Mouse (Mus musculus) CD4-positive, CD25-positive, alpha-beta regulatory T cell, adult 2 months (primary cell): Measurements from ENCODE around the gene Dnajc11.
A peak's percentile ranks its signal among the peaks of the same experiment; 100 is the strongest.

ENCODE experiments used
- DNase-seq: peaks from one replicate; pipeline ENCODE4 v3.0.0-alpha.2; 2012; ENCODE audit warnings: low read depth, low spot score

Gene Dnajc11

DNA sequence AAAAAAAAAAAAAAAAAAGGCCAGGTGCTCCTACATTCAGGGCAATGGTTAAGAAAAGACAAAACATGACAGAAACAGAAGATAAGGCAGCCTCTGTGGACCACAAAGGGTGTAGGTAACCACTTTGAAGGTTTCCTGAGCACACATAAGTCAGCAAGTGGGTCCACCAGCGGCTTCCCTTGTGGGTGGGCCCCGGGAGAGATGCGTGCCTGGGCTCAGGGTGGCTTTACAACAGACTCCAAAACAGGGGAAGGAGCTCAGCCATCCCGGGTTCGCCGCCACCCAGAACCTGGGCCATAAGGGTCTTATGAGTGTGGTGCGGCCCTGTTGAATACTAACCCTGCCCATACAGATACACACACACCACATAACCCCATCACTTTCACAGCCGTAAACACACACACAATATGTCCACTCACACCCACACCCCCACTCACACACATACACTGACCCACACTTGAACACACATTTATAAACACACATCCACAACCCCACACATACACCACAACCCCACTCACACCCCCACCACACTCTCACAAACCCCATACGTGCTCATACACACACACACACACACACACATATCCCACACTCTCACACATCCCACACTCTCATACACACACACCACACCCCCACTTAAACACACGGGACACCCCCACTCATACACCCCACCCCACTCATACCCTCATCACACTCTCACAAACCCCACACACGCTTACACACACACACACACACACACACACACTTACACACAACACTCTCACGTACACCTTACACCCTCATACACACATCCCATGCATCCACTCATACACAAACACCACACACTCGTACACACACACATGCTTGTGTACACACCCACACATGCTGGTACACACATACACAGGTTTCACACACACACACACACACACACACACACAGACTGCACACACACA is 651 bp upstream of the Dnajc11 start:
- peak; percentile 22 for DNase-seq

DNA sequence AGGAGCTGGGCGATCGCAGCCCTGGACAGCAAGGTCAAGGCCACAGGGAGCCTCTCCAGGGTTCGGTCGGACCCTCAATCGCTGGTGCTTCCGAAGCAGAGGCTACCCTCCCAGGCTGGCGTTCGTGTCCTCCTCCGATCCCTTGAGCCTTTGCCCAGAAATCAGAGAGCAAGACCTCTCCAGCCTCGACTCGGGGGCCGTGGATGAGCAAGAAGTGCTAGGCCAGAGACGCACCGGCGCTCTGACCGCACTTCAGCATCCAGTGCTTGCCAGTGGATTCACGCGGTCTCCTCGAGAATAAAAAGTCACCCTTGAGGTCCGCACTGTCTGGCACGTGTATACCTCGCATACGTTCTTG is 703 bp downstream of the Dnajc11 start:
- DNase-seq: peak; percentile 18

DNA sequence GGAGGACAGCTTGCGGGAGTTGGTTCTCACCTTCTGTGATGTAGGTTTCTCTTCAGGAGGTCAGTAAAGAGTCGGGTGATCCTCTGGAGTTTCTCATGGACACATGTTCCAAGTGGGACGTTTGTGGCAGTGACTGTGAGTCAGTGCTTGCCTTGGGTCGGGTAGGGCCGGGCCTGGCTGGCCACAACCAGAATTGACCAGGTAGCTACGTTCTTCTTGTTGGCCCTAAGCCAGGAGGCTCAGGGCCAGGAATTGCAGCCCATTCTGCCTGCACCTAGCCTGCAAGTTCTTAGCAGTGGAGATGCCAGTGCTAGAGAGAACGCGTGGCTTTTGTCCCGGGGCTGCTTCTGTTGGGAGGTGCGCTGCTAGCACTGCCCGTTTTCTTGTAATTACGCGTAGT is 4.0 kb downstream of the Dnajc11 start:
- DNase-seq: no peak

DNA sequence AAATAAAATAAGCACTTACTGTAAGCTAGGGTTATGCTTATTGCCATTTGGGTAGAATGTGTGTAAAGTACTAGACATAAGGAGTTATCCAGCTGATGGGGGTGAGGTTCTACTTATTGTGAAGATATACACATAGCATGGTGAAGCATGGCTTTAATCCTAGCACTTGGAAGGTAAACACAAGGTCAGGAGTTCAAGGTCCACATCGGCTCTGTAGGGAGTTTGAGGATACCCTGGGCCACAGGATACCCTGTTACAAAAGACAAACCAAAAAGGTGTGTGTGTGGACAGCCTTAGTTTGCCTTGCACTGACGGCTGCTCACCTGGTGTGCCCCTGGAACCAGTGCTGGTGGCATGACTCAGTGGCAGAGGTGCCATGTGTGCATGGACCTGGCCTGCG is 4.6 kb downstream of the Dnajc11 start:
- DNase-seq: no peak

DNA sequence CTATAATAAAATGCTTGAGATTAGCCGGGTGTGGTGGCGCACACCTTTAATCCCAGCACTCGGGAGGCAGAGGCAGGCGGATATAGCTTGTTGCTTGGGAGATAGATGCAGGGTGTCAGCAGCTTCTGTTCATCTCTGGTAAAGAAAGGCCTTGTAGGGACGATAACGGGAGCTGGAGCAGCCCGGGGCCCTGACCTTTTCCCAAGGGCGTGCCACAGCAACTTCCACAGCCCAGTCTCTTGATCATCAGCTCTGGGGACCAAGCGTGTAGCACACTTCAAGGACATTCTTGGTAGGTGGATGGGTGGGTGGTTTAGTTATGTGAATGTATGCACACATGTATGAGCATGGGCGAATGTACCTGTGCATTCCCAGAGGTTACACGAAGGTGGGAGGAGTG is 12.7 kb downstream of the Dnajc11 start:
- DNase-seq: no peak

DNA sequence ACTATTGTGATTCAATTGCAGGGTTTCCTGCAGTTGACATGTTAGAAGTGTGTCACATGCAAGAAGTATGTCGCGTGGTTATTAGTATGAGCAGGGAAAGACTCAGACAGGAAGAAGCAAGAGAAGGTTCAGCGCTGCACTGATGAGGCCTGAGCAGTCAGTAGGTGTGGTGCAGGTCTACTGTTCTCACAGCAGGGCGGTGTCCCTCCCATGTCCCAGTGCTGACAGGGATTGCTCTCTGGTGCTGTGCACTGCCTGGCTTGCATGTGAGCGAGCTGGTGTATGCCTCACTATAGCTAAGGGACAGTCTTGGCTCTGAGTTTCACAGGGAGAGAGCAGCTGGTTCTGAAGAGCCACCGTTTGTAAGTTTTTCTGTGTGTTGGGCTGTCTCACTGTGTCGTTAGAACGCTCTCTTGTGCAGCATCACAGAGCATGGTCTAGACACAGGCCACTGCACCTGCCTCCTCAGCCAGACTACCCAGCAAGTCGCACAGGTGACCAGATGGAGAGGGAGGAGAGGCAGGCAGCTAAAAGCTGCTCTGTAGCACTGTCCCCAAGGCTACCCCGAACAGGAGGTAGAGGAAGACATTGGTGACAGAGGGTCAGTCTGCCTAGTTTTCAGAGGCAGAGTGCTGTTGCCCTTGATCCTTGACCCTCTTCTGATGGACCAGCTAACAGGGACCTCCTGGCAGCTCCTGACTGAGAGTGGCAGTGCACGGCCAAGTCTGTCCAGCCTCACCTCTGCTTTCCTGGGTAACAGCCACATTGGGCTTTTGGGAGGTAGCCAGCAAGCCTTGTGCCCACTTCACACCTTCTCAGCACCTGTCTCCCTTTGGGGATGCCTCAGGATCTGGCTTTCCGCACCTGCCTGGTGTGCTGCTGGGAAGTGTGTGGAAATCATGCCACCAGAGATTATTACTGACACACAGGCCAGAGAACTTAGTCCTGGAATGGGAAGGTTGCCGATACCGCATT is 15.3 kb downstream of the Dnajc11 start:
- no peak for DNase-seq

DNA sequence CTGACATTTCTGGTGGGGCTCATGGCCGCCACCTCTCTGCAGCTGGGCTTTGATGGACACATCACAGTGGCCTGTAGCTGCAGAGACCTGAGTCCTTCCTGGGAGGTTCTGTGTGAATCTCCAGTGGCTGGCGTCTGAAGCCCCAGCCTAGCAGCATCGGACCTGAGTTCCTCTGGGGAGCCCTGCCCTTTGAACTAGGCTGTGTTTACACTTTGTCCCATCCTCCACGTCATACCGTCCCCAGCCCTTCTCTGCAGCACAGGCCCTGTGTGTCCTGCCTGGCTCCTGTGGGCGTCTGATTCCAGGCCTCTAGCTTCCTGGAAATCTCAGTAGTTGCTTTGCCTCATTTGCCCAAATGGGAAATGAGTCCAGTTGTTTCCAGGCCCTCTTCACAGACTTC is 19.7 kb downstream of the Dnajc11 start:
- DNase-seq: no peak

DNA sequence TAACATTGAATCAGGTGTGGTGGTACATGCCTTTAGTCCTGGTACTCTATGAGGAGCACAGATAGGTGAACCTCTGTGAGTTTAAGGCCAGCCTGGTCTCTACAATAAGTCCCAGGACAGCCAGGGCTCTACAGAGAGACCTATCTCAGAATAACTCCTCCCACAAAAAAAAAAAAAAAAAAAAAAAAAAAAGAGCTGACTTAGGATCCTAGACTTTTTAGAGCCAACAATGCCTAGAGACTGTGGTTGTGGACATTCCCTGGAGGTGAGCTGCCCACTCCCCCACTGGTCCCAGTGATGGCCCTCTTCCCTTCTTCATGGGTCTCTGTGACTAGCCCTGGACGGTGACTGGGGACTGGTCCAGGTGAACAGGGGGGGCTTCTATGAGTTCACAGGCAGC is 22.3 kb downstream of the Dnajc11 start:
- no peak for DNase-seq

DNA sequence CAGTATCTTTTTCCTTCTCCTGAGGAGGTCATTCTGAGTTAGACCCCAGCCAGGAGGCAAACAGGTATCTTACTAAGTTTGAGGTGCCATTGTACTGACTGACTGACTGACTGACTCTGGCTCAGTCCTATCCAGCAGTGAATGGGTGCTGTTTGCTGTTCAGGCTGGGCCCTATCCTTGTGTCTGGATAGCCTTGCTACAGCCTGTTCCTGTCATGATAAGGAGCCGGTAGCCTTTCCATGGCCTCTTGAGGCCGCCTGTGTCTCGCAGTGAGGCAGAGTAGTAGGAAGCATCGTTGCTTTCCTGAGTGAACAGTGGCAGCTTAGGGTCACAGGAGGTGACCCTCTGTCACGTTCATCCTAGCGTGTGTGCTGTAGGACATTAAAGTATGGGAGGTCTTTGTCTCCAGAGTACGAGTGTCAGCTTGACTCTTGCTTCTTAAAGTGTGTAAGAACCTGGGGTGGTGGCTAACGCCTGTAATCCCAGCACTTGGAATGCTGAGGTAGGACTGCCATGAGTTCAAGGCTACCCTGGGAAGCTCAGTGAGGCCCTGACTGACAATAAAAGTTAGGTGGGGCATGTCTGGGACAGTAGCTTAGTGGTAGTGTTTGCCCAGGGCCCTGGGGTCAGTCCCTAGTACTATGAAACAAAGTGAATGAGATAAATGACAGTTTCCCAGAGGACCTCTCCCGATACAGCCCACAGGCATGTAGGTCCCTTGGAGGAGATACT is 24.3 kb downstream of the Dnajc11 start:
- DNase-seq: no peak

DNA sequence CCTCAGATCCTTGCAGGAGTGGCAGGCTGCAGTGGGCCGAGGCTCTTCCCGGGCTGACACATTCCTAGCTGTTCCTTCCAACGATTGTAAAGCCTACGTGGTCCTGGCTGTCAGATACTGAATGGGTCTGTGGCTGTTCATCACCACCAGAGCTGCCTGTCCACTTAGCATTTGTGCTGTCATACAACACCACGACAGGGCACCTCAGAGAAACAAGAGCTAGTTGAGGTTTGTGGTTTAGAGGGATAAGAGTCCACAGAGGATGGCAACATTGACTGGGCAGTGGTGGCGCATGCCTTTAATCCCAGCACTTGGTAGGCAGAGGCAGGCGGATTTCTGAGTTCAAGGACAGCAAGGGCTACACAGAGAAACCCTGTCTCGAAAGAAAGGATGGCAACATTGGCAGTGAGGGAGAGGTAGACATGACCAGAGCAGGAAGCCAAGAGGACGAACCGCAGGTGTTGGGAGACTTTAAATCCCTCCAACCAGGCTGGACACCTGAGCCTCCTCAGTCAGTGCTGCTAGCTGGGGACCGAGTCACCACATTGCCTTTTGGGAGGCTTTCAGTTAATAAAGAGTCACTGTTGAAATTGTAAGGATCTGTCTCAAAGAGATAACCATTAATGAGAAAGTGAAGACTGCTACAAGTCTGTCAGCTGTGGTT is 26.5 kb downstream of the Dnajc11 start:
- DNase-seq: no peak

DNA sequence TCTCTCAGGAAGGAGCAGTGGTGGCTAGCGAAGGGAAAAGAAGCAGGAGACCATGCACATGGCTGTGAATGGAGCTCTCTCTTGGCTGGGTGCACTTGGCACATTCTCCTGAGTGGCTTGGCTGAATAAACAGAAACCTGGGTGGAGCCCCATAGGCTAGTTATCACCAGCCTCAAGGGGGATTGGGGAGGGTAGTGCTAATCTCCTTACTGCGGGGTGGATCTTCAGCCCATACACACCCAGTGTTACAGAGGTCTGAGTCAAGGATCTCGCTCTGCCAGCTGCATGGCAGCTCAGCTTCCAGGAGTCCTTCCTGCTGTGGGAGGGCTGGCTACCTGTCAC is 27.0 kb downstream of the Dnajc11 start:
- no peak for DNase-seq

DNA sequence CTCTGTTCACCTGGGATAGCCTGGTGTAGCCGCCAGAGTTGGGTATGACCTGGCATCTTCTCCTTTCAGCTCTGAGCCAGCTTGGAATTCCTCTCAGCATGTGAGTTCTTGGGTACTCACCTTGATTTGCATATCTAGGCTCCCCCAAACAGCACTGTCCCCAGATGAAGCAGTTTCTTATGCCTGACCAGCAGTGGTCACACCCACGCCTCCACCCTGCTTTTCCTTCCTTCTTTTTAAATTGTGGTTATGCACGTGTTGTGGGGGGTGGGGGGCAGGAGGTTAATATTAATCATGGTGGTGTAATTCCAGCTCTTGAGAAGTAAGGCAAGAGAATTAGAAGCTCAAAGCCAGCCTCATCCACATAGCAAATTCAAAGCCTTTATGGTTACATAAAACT is 29.3 kb downstream of the Dnajc11 start:
- DNase-seq: no peak

DNA sequence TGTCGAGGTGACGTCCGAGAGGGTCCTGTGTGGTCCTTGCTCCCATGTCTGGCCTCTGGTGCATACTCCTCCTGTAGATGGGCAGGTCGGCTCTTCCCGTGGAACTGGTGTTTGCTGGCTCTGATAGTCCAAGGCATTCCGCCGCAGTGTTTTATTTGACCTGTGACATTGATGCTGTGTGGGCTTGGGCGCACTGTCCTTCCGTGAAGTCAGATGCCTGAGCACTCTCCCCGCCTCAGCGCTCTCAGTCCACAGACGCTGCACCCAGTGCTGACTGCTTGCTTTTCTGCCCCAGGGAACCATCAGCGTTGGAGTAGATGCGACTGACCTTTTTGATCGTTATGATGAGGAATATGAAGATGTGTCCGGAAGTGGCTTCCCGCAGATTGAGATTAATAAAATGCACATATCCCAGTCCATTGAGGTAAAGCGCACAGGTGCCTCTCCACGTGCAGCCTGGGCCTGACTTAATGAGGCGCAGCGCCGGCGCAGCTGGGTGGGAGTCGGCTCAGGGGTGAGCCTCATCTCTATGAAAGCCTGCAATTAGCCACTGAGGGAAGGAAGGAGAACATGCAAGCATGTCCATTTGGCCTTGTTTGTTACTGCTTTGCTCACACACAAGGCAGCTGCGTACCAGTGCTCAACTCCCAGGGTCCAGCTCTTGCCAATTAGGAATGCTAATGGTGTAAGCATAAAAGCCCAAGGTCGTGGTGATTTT is 34.9 kb downstream of the Dnajc11 start:
- no peak for DNase-seq

DNA sequence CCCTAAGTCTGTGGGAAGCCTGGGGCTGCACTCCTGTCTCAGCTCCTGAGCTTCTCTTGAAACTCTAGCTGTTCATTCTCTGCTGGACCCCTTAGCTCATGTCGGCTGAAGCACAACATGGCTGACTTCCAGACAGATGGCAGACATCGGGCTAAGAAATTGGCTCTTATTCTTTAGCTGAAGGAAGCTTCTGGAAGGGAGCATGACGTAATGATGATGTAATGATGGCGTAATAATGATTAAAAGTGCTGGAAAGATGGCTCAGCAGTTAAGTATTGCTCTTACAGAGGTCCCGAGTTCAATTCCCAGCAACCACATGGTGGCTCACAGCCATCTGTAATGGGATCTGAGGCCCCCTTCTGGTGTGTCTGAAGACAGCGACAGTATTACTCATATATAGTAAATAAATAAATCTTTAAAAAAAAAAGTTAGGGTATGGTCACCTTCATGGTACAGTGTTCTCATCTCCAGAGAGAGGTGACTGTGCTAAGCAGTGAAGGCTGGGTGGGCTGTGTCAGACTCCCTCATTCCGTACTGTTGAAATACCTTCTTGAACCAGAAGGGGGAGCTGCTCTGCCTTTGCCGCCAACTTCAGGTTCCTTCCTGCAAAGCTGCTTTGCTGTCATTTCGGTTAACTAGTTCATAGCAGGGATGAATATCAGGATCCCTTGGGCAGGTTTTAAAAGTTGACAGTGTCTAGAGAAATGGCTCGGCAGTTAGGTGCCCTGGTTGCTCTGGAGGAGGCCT is 38.9 kb downstream of the Dnajc11 start:
- peak; percentile 63 for DNase-seq

DNA sequence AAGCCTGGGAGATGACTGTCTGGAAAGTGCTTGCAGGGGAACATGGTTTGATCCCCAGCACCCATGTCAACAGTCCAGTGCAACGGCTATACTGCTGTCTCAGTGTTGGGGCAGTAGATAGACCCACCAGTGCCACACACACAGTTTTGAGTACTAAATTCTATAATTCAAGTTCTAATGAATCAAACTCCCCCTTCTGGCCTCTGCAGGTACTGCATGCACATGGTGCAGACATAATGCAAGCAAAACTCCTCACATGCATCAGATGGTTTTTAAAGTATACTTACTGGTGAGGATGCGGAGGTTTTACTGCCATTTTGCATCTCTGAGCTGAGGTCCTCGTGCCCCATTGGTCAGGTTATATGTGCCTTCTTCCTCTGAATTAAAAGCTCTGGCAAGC is 42.0 kb downstream of the Dnajc11 start:
- DNase-seq: peak; percentile 62

DNA sequence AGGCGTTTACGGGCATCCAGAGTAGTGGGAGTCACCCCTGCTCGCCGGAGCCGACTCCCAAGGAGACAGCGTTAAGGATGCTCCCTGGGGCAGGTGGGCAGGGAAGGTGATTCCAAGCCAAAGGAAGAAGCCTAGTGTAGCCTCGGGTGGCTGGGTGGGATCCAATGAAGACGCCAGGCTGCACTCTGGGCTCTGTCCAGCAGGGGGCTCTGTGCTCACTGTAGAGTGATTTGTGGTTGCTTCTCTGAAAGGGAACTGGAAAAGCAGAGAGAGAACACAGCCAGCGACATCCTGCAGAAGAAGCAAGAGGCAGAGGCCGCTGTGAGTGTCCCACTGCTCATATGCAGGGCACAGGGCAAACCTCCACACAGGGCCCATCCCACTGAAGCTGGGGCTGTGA is 44.3 kb downstream of the Dnajc11 start:
- peak; percentile 87 for DNase-seq

DNA sequence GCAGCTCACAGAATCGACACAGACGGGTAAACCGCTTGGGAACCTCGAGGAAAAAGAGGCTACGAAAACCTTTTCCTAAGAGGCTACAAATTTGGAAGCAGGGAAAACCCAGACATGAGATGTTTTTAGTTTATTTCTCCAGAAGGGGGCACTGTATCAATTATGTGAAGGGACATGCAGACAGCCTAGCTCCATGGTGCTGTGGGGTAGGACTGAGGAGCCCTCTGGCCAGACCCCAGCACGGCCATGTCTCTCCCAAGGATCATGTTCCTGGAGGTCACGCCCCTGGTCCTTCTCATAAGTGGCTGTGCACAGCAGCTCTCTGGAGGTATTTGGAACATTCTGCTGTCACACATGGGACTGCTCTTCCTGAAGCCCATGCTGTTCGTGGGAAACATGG is 47.2 kb downstream of the Dnajc11 start:
- peak; percentile 50 for DNase-seq

DNA sequence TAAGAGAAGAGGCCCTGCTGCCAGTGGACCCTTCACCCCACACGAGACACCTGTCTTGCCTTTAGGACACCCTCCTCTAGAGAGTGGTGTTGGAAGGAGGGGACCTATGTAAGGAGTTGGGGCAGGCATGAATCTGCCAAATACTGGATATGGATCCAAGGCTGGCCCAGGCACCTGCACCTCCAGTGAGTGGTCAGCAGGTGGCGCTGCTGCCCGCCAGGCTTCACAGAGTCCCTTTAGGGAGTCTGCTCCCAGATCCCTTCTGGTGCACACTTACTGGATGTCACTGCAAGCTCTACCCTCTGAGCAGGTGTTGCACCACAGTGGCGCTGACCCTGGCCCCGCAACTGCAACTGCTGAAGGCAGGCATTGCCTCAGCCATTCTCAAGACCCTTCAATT is 47.9 kb downstream of the Dnajc11 start:
- peak; percentile 87 for DNase-seq

DNA sequence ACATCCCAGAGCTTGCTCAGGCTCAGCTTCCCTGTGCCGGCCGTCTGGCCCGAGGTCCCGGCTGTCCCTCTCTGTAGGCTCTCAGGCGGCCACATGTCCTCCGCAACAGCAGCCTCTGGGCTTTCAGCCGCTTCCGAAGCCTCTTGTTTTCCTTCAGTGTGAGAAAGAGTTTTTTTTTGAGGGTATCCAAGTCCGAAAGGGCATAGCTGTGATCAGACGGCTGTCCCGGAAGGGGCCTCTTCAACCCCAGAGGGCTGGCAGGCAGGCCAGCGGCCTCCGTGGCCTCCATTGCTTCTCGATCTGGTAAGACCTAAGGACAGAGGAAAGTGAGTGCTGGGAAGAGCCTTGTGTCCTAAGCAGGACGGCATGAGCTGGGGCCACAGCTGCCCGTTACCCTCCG is 49.6 kb downstream of the Dnajc11 start:
- DNase-seq: no peak

DNA sequence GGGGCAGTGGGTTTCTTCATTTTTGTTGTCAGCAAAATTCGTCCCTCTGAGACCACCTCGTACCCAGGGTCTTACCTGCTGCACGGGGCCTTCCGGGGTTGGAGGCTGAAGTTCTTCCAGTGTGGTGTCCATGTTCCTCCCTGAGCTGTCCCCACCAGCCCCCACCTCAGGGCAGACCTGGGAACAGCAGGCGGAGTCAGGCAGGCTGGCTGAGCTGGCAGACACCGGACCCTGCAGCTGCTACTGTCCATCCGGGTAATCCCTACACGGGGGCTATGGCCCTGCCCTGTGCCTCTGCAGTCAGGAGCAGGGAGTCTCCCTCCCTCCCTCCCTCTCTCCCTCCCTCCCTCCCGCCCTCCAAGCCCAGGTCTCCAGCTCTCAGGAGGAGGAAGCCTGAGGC is 50.1 kb downstream of the Dnajc11 start:
- DNase-seq: no peak
